Mouse (Mus musculus) ovary, adult 18-20 months (tissue): ENCODE results near the gene Gm13691.
"Not testable (repeated sequence)": the region's sequence is repeated elsewhere in the genome, so short reads cannot be mapped to it uniquely, and the experiment has no call there.

Experiments
- DNase-seq: peaks from one replicate; pipeline ENCODE4 v3.0.0; 2022; ENCODE audit warnings: low spot score, mixed read lengths

The Gm13691 gene

DNA sequence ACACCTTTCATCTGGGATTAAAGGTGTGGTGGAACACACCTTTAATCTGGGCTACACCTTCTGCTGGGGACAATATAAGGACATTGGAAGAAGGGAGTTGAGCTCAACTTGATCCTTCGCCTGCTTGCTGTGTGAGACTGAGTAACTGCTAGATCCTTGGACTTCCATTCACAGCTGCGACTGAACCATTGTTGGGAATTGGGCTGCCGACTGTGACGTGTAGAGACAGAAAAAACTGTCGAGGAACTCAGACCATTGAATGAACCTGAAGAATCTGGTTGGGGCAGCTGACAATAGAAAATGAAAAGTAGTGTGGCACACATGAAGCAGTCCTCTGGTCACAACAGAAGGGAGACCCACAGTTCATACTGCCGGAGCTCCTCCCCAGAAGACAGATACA, at the start of gene Gm13691:
Gene Gm13691, plus strand, starts transcription at position 301 of the 400 bp plus-strand sequence.
- DNase-seq = not testable (repeated sequence)

- peak; percentile 36 for DNase-seq
Measured at GRCm38 (mm10) chr2:83940931-83941361, 49.4 kb upstream of the Gm13691 start, which contains the start of gene Zswim2. Gene Zswim2 (minus strand): TSS chr2:83941228.

GRCm38 (mm10) chr2:83941378-83941777, 49.0 kb upstream of the Gm13691 start:
- no peak for DNase-seq

DNA sequence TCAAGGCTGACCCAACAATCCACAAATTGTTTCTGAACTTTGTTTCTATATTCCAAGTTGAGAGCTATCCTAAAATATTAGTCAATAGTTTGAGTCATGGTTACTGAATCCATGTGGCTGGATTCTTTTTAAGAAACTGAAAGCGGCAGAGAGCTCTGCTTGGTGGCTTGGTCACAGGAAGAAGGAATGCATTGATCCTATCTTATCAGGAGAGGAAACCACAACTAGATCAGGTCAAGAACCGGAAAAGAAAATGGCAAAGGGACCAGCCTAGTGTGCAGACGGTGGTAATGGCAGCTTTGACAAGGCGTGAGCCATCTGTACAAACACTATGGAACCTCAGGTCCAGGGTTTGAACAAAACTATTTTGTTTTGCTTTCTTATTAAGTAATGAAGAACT, 48.6 kb upstream of the Gm13691 start:
- no peak for DNase-seq

DNA sequence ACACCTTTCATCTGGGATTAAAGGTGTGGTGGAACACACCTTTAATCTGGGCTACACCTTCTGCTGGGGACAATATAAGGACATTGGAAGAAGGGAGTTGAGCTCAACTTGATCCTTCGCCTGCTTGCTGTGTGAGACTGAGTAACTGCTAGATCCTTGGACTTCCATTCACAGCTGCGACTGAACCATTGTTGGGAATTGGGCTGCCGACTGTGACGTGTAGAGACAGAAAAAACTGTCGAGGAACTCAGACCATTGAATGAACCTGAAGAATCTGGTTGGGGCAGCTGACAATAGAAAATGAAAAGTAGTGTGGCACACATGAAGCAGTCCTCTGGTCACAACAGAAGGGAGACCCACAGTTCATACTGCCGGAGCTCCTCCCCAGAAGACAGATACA, 35.0 kb upstream of the Gm13691 start, which contains the start of gene Gm13698:
Gene Gm13698, plus strand, starts transcription at position 301 of the 400 bp plus-strand sequence.
- DNase-seq = not testable (repeated sequence)

- DNase-seq = not testable (repeated sequence)
Measured at GRCm38 (mm10) chr2:83961203-83961602, 29.1 kb upstream of the Gm13691 start, which contains the start of gene Gm13693. Gene Gm13693 (plus strand): TSS chr2:83961503.

GRCm38 (mm10) chr2:83967013-83967412, 23.3 kb upstream of the Gm13691 start, which contains the start of gene Gm13695:
Gene Gm13695 (plus strand): TSS chr2:83967313.
- not testable (repeated sequence) for DNase-seq

DNA sequence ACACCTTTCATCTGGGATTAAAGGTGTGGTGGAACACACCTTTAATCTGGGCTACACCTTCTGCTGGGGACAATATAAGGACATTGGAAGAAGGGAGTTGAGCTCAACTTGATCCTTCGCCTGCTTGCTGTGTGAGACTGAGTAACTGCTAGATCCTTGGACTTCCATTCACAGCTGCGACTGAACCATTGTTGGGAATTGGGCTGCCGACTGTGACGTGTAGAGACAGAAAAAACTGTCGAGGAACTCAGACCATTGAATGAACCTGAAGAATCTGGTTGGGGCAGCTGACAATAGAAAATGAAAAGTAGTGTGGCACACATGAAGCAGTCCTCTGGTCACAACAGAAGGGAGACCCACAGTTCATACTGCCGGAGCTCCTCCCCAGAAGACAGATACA, 17.5 kb upstream of the Gm13691 start, which contains the start of gene Gm13696:
Gene Gm13696, plus strand, starts transcription at position 301 of the 400 bp plus-strand sequence.
- DNase-seq = not testable (repeated sequence)

DNA sequence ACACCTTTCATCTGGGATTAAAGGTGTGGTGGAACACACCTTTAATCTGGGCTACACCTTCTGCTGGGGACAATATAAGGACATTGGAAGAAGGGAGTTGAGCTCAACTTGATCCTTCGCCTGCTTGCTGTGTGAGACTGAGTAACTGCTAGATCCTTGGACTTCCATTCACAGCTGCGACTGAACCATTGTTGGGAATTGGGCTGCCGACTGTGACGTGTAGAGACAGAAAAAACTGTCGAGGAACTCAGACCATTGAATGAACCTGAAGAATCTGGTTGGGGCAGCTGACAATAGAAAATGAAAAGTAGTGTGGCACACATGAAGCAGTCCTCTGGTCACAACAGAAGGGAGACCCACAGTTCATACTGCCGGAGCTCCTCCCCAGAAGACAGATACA, 11.7 kb upstream of the Gm13691 start, which contains the start of gene Gm13694:
Gene Gm13694, plus strand, starts transcription at position 301 of the 400 bp plus-strand sequence.
- DNase-seq = not testable (repeated sequence)

GRCm38 (mm10) chr2:83984443-83984842, 5.9 kb upstream of the Gm13691 start, which contains the start of gene Gm13697:
Gene Gm13697 (plus strand): TSS chr2:83984743.
- not testable (repeated sequence) for DNase-seq

DNA sequence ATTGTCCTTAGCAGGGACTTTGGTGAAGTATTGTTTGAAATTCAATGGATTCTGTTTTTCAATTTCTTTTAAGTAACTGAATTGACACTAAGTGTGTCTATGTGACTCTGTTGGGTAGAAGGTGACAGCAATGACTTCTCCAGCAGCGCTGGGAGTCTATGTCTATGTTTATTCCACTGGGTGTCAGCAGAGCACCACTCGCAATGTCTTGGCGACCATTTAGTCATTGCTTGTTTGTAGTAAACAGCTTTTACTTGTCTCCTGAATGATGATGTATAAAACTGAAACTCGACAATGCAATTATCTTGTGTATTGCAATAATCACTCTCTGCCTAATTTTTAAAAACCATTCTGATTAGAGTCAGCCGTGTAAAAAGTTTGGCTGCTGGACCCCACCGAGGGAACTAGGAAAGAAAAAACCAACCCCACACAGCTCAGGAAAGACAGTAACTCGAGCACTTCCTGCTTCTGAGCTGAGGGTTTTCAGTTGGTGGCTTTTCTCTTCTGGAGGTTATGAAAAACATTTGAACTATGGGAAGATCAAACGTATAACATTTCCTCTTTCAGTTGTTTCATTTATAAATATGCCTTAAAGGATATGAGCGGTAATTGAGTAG, 3.4 kb downstream of the Gm13691 start:
- DNase-seq = not testable (repeated sequence)

DNA sequence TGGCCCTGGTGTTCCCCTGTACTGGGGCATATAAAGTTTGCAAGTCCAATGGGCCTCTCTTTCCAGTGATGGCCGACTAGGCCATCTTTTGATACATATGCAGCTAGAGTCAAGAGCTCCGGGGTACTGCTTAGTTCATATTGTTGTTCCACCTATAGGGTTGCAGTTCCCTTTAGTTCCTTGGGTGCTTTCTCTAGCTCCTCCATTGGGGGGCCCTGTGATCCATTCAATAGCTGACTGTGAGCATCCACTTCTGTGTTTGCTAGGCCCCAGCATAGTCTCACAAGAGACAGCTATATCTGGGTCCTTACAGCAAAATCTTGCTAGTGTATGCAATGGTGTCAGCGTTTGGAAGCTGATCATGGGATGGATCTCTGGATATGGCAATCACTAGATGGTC, 4.2 kb downstream of the Gm13691 start:
- not testable (repeated sequence) for DNase-seq

- no peak for DNase-seq
Measured at GRCm38 (mm10) chr2:84008913-84009312, 18.6 kb downstream of the Gm13691 start.

GRCm38 (mm10) chr2:84009818-84010217, 19.5 kb downstream of the Gm13691 start:
- DNase-seq = no peak

GRCm38 (mm10) chr2:84014572-84014971, 24.2 kb downstream of the Gm13691 start:
- no peak for DNase-seq

GRCm38 (mm10) chr2:84016291-84016690, 25.9 kb downstream of the Gm13691 start:
- DNase-seq = not testable (repeated sequence)

- DNase-seq = no peak
Measured at GRCm38 (mm10) chr2:84018330-84018729, 28.0 kb downstream of the Gm13691 start.

DNA sequence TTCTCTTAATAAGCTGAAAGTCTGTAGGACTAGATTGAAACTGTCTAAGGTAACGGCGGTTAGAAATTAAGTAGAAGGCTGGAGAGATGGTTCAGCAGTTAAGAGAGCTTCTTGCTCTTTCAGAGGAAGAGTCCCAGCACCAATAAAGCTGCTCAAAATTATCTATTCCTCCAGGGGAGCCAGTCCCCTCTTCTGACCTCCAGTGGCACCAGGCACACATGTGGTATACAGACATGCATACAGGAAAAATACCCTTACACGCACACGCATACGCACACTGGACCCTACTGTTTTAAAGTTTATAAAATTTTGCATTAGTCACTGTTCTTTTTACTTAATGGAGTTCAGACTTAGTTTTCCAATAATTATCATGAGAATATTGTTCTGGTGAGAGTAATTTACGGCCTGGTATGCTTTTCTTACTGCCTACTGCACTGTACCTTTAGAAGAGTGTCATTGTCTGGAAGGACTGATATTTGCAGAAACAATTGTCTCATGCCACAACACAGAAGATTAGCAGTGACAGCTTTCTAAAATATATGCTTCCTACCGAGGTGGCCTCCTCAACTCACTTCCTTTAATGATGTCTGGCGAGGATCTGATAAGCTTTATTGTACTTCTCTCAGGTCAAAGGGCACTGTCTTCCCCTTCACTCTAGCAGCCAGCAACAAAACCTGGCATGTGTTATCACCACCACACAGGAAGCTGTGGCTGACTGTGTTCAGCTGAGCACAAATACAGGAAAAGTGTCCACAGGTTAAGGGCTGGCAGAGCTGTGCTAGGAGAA, 29.4 kb downstream of the Gm13691 start:
- no peak for DNase-seq

DNA sequence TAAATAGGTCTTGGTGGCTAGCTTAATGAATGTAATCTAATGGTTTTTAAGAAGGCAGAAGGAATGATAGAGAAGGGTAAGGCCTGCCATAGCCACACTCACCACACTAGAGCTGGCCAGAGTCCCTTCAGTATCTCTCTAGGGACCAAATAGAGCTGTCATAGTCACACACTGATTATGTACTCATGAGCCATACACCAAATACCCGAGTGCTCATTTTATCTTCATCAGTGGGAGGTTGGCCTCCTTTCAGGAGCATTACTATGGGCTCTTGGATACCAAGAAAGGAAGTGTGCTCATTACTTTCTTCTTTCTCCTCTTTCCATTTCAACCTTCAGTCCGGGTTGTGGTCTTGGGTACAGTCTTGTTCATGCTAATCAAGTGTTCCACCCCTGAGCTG, 31.6 kb downstream of the Gm13691 start:
- DNase-seq = no peak

- DNase-seq = peak; percentile 8
Measured at GRCm38 (mm10) chr2:84022905-84023304, 32.6 kb downstream of the Gm13691 start.

DNA sequence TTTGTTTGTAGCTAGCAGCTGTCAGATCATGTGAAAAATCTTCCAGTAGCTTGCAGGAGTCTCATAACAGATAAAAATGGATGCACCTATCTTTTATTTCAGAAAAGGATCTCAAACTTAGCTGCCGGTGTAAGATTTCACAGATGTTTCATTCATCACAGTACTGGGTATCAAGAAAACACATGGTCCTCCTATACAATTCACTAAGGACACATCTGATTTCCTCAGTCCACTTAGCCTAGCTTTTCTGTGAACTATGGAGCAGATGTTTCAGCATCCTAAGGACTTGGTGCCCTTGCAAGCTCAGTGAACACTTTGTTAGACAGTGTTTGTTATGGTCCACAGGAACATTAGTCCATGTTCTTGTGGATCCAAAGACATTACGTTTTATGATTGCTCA, 33.0 kb downstream of the Gm13691 start:
- DNase-seq = no peak

DNA sequence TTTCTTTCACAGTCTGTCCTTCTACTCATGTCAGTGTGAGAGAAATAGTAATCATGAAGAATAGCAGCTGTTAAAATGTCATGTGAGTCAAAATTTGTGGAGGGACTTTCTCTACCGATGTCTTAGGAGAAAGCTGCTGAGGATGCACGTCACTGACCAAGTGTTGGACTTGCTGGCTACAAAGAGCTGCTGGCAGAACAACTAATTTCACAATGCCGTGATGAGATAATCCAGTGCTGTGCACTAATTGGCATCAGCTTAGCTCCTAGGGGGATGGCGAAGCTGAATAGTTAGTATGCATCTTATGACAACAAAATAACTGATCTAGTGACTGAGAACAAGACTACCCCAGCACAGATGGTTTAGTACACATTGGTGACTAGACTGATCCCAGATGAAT, 34.9 kb downstream of the Gm13691 start:
- no peak for DNase-seq

DNA sequence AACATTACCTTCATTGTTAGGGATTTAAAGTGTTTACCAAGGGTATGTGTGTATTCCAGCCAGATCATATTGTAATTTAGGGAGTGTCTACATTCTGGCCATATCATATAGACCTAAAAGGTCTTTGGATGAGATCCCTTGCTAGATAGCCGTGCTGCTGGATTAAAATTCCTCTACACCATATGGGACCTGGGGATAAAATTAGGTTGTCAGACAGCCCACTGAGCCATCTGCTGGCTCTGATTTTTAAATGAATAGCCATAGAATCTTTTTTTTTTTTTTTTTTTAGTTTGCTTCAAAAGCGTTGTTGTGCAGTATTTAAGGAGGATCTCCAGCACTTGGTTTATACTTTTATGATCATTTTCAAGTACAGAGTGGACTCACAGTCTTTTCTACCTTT, 42.2 kb downstream of the Gm13691 start:
- DNase-seq = no peak
